Mouse (Mus musculus) T-helper 2 cell (primary cell): ENCODE results near the gene Neto2.

Source experiments
- in situ Hi-C: fragments of 300-600 bp; cut with MboI, MseI; formaldehyde crosslinking; loops from one replicate; pipeline ENCODE4 v1.15.1; 2025; ENCODE audit warnings: high pct_unique_total_duplicates

The Neto2 gene

DNA sequence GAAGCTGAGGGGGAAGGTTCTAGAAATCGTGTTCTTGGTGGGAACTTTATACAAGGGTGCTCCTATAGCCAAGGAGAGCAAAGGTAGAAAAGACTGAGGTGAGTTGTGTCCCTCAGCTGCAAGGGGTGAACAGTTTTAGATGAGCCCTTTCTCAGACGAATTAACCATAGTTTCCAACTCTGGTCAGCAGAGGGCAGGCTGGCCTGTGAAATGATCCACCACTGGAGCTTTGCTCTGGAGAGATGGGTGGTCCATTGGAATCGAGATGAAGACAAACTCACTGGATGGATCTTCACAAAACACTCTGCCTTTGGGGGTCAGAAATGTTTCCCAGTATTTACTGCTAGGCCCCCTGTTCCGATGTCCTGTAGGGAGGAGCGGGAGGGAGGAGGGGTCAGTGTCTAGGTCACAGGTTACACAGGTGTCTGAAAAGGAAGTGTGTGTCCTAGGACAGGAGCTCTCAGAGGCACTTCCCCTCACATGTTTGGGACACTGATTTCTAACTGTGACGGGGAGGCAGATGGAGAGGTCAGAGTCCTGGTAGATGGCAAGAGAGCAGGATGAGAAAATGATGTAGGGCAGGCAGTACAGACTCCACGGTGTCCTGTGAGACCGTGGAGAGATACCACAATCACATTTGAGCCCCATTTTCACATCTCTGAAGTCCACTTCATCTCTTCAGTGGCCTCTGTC, 97.4 kb downstream of the Neto2 start:
- in situ Hi-C loops, result loop anchor here (25.0 kb wide), 1 partner anchor 984 kb away; the partner anchor contains the start of gene Abcc12

- in situ Hi-C loops, result loop anchor here (25.0 kb wide), 1 partner anchor 985 kb away; the partner anchor contains the start of gene Abcc12
These were observed 98.0 kb downstream of the Neto2 start for GRCm38 (mm10) chr8:85602737-85603136.

GRCm38 (mm10) chr8:85601741-85602140, 99.0 kb downstream of the Neto2 start:
- in situ Hi-C loops, result loop anchor here (25.0 kb wide), 1 partner anchor 986 kb away; the partner anchor contains the start of gene Abcc12

GRCm38 (mm10) chr8:85597413-85598191, 103.1 kb downstream of the Neto2 start:
- in situ Hi-C loops, result no loop called here

GRCm38 (mm10) chr8:85595391-85595790, 105.3 kb downstream of the Neto2 start:
- in situ Hi-C loops, result no loop called here

DNA sequence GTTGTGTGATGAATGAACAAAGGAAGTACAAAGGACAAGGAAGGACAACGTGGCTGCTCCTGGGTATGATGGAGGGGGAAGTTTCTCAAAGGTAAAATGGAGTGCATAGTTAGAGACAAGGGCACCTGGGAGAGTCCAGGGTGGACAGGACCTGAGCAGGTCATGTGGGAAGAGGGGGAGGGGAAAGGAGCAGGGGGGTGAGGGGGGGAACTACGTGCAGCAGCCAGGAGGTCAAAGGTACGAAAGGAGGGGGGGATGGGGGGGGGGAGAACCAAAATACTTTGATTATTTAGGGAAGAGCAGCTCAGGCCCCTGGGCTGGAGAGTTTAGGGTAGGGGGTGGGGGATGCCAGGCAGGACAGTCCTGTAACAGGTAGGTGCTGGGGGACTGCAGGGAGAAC, 105.7 kb downstream of the Neto2 start:
- in situ Hi-C loops, result no loop called here

DNA sequence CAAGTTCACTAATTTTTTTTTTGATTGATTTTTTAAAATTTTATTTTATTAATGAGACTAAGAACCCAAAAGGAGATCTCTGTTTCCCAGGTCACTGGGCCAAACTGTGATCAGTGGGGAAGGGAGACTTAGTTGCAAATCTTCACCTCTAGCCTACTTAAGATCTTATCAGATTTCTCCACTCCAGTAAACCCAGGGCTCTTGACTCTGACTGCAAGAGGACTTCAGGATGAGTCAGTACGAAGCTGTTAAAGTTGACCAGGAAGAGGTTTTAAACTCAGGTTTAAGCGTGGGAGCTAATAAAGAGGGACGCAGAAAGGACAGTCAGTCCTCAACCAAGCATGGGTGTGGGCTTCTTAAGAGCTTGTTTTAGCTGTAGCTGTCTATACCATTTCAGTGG, 107.4 kb downstream of the Neto2 start:
- in situ Hi-C loops, result no loop called here

DNA sequence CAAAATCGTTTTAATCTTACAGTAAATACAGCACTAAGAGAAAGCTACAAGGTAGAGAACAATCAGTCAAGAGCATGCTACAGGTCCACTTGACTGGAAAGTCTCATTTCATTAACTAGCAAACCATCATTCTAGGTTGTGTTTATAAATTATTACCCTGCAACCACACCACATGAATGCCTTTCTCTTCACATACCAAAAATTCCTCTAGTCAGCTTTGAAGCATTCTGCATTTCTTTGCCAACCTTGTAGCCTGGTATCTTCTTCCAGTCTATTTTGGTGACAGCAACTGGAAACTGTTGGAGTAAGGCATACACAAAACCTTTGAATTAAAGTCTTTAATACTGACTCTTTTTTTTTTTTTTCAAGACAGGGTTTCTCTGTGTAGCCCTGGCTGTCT, 109.2 kb downstream of the Neto2 start:
- in situ Hi-C loops, result no loop called here

DNA sequence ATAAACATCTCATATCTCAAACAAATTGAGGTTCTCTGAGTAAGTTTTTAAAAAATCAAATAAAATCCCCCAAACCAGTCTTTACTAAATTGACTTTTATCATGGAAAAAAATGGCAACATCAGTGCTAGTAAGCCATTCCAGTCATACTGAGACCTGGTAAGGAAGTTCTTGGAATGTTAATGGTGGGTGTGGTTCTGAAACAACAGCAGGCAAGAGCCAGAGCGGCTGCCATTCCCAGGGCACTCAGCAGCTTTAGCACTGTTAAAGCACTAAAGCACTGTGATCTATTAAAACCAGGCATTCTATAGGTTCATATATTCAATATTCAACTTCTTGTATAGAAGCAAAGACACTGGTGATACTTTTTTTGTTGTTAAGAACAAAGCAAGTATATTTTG, 110.5 kb downstream of the Neto2 start:
- in situ Hi-C loops, result no loop called here

GRCm38 (mm10) chr8:85588596-85588995, 112.1 kb downstream of the Neto2 start:
- in situ Hi-C loops, result no loop called here
